Mouse (Mus musculus) midbrain, embryonic 16.5 days (tissue): ENCODE results near the gene Atp5s. TPM values are rescaled to one million over a fixed set of nuclear protein-coding genes. Genes with fewer than 3 reads are reported as not detected.

Experiments
- ATAC-seq: fragments of 200-750 bp; cut with Nextera tagmentation; 2 replicates; pipeline ENCODE4 v1.8.0; 2017; ENCODE audit warnings: moderate TSS enrichment
- H3K27ac ChIP-seq: fragments of 300-500 bp; sonication (generic); 2 replicates; pipeline ENCODE4 v1.5.1; 2014; ENCODE audit warnings: mild to moderate bottlenecking, low read length, mixed read lengths
- H3K27me3 ChIP-seq: fragments of 300-500 bp; sonication (generic); 2 replicates; pipeline ENCODE4 v1.6.1; 2014; ENCODE audit warnings: low read depth, low read length, mixed read lengths; ENCODE audit not compliant: control insufficient read depth, insufficient read depth
- H3K36me3 ChIP-seq: fragments of 300-500 bp; sonication (generic); 2 replicates; pipeline ENCODE4 v1.6.1; 2014; ENCODE audit warnings: mild to moderate bottlenecking, low read length, moderate library complexity, mixed read lengths; ENCODE audit not compliant: control insufficient read depth, insufficient read depth
- H3K4me1 ChIP-seq: fragments of 300-500 bp; sonication (generic); 2 replicates; pipeline ENCODE4 v1.6.1; 2014; ENCODE audit warnings: mild to moderate bottlenecking, low read length, mixed read lengths; ENCODE audit not compliant: control insufficient read depth, insufficient read depth
- H3K4me2 ChIP-seq: fragments of 300-500 bp; sonication (generic); 2 replicates; pipeline ENCODE4 v1.6.1; 2014; ENCODE audit warnings: mild to moderate bottlenecking, low read length, mixed read lengths
- H3K4me3 ChIP-seq: fragments of 300-500 bp; sonication (generic); 2 replicates; pipeline ENCODE4 v1.5.1; 2014; ENCODE audit warnings: low read depth, mild to moderate bottlenecking, low read length, moderate library complexity, mixed read lengths
- H3K9ac ChIP-seq: fragments of 300-500 bp; sonication (generic); 2 replicates; pipeline ENCODE4 v1.6.1; 2014; ENCODE audit warnings: low read depth, low read length, mixed read lengths
- H3K9me3 ChIP-seq: fragments of 300-500 bp; sonication (generic); replicated peaks from 2 replicates; pipeline ENCODE4 v1.6.1; 2014; ENCODE audit warnings: mild to moderate bottlenecking, low read length, mixed read lengths; ENCODE audit not compliant: control insufficient read depth, poor library complexity, severe bottlenecking
- WGBS: fragments of 180-500 bp; shearing (Covaris S2); extraction: QIAGEN DNeasy Blood & Tissue Kit; methylation state at CpG from one replicate; pipeline ENCODE4 v1.1.7; 2014; 5-methylcytosine and 5-hydroxymethylcytosine counted together
- polyA plus RNA-seq: library from polyadenylated mRNA; unstranded; fragments of >200 nt; fragmentation: Nextera tagmentation; extraction: Ambion mirVana; gene quantifications from 2 replicates; pipeline ENCODE4 v1.2.1, GENCODE M21; 2015

Gene Atp5s
- polyA plus RNA-seq, result 35.9 and 41.6 TPM in 2 replicates

- ATAC-seq, result peak; percentile 97
- no peaks in the 10 kb centered on the region for H3K9me3 ChIP-seq
- H3K4me1 ChIP-seq, result peaks cover 13% of the 10 kb centered on the region
- H3K9ac ChIP-seq, result peak within 1 kb of the TSS; percentile 68
- peaks cover 4% of the 10 kb centered on the region; the same call in 1 of the 2 replicates for H3K36me3 ChIP-seq
- H3K4me3 ChIP-seq, result peak within 1 kb of the TSS; percentile 61
- peak within 1 kb of the TSS; percentile 72 for H3K27ac ChIP-seq
- under 1% methylated on average over 58 of the region's 60 CpGs for WGBS
- H3K27me3 ChIP-seq, result no peaks in the 10 kb centered on the region
- H3K4me2 ChIP-seq, result peak within 1 kb of the TSS; percentile 90
Observed at GRCm38 (mm10) chr12:69724711-69725460, at the start of gene Atp5s, which contains the start of gene L2hgdh. Gene Atp5s (plus strand): TSS chr12:69724950. Gene L2hgdh (minus strand): TSS chr12:69724873.

- peaks cover 23% of the 10 kb centered on the region for H3K4me1 ChIP-seq
- H3K36me3 ChIP-seq, result no peaks in the 10 kb centered on the region
- no peak for ATAC-seq
- H3K27ac ChIP-seq, result no peak overlapping the region
- no peaks in the 10 kb centered on the region for H3K27me3 ChIP-seq
- H3K9ac ChIP-seq, result no peak overlapping the region
- no peaks in the 10 kb centered on the region for H3K9me3 ChIP-seq
- 93% methylated on average over 4 of the region's 4 CpGs for WGBS
- H3K4me2 ChIP-seq, result no peak overlapping the region
- no peak overlapping the region for H3K4me3 ChIP-seq
Observed at GRCm38 (mm10) chr12:69676157-69676556, 48.6 kb upstream of the Atp5s start.

GRCm38 (mm10) chr12:69680635-69681565, 43.9 kb upstream of the Atp5s start:
- Histone ChIP-seq H3K4me3 (peak overlapping the region; percentile 97), H3K4me2 (peak overlapping the region; percentile 83), H3K36me3 (no peaks in the 10 kb centered on the region), H3K27me3 (no peaks in the 10 kb centered on the region), H3K9me3 (no peaks in the 10 kb centered on the region), H3K9ac (peak overlapping the region; percentile 97), H3K27ac (peak overlapping the region; percentile 98), H3K4me1 (peaks cover 16% of the 10 kb centered on the region)
- peak; percentile 70 for ATAC-seq
- WGBS, result 1% methylated on average over 56 of the region's 56 CpGs

GRCm38 (mm10) chr12:69681566-69682061, 43.1 kb upstream of the Atp5s start, which contains the start of gene Sos2:
Gene Sos2 (minus strand): TSS chr12:69681852.
- Histone ChIP-seq H3K9ac (peak within 1 kb of the TSS; percentile 97), H3K4me1 (peaks cover 14% of the 10 kb centered on the region), H3K36me3 (no peaks in the 10 kb centered on the region), H3K9me3 (no peaks in the 10 kb centered on the region), H3K4me2 (peak within 1 kb of the TSS; percentile 83), H3K27me3 (no peaks in the 10 kb centered on the region), H3K4me3 (peak within 1 kb of the TSS; percentile 97), H3K27ac (peak within 1 kb of the TSS; percentile 98)
- ATAC-seq, result peak; percentile 80
- under 1% methylated on average over 51 of the region's 85 CpGs for WGBS

GRCm38 (mm10) chr12:69682065-69682787, 42.5 kb upstream of the Atp5s start:
- Histone ChIP-seq H3K4me1 (peaks cover 13% of the 10 kb centered on the region), H3K4me3 (peak overlapping the region; percentile 97), H3K4me2 (peak overlapping the region; percentile 63), H3K27ac (peak overlapping the region; percentile 98), H3K9me3 (no peaks in the 10 kb centered on the region), H3K9ac (peak overlapping the region; percentile 97), H3K36me3 (no peaks in the 10 kb centered on the region), H3K27me3 (no peaks in the 10 kb centered on the region)
- WGBS, result under 1% methylated on average over 33 of the region's 54 CpGs
- ATAC-seq, result peak; percentile 93

- Histone ChIP-seq H3K4me1 (peaks cover 13% of the 10 kb centered on the region), H3K9me3 (no peaks in the 10 kb centered on the region), H3K27ac (no peak overlapping the region), H3K4me3 (no peak overlapping the region), H3K36me3 (no peaks in the 10 kb centered on the region), H3K27me3 (no peaks in the 10 kb centered on the region), H3K4me2 (peak overlapping the region; percentile 63), H3K9ac (no peak overlapping the region)
- no peak for ATAC-seq
- 51% methylated on average over 14 of the region's 14 CpGs for WGBS
Observed at GRCm38 (mm10) chr12:69682788-69683419, 41.8 kb upstream of the Atp5s start.

GRCm38 (mm10) chr12:69683537-69683936, 41.2 kb upstream of the Atp5s start:
- no peak for ATAC-seq
- Histone ChIP-seq H3K36me3 (no peaks in the 10 kb centered on the region), H3K4me3 (no peak overlapping the region), H3K4me1 (peaks cover 13% of the 10 kb centered on the region), H3K9me3 (no peaks in the 10 kb centered on the region), H3K4me2 (no peak overlapping the region), H3K27ac (no peak overlapping the region), H3K27me3 (no peaks in the 10 kb centered on the region), H3K9ac (no peak overlapping the region)
- WGBS, result 39% methylated on average over 10 of the region's 10 CpGs

GRCm38 (mm10) chr12:69688368-69688767, 36.4 kb upstream of the Atp5s start:
- H3K9ac ChIP-seq, result no peak overlapping the region
- no peak overlapping the region for H3K4me2 ChIP-seq
- no peaks in the 10 kb centered on the region for H3K27me3 ChIP-seq
- no peak for ATAC-seq
- no peaks in the 10 kb centered on the region for H3K4me1 ChIP-seq
- 58% methylated on average over 2 of the region's 2 CpGs for WGBS
- H3K36me3 ChIP-seq, result no peaks in the 10 kb centered on the region
- H3K9me3 ChIP-seq, result no peaks in the 10 kb centered on the region
- no peak overlapping the region for H3K27ac ChIP-seq
- H3K4me3 ChIP-seq, result no peak overlapping the region
